Comparison of ENCODE assay signal across 11 mouse cellular contexts in genomic region chr12:75358714-75359113, GRCm38 (mm10). TPM values are rescaled to one million over a fixed set of nuclear protein-coding genes. Genes with fewer than 3 reads are reported as not detected.
DNase-seq lines count a peak whose midpoint lies in the region; ATAC-seq lines count a peak whose summit lies in the region.
"Had no signal": no experiment of that assay in that cellular context is flagged by ENCODE, and none has a peak within 500 bp of the region (broad histone marks: within the 10 kb centered on the region; RNA-seq: fewer than 3 reads in every experiment).

No protein-coding gene starts in this region.

- H3K4me2 ChIP-seq in hindbrain, embryonic 12.5 days (replicated peaks): no peak overlapping the region
- H3K4me2 ChIP-seq: embryonic facial prominence, embryonic 13.5 days had no signal

- 0 out of 2 replicates have a peak, but pooled peaks cover 3% of the 10 kb centered on the region for H3K36me3 ChIP-seq in heart, embryonic 10.5 days
- no peaks in the 10 kb centered on the region for H3K36me3 ChIP-seq in hindbrain, embryonic 12.5 days
- H3K36me3 ChIP-seq: embryonic facial prominence, embryonic 13.5 days had no signal

- no peak overlapping the region for H3K9ac ChIP-seq in hindbrain, embryonic 12.5 days
- H3K9ac ChIP-seq: embryonic facial prominence, embryonic 13.5 days had no signal

- no peak overlapping the region for H3K27ac ChIP-seq in heart, embryonic 10.5 days
- no peak overlapping the region for H3K27ac ChIP-seq in hindbrain, embryonic 12.5 days
- H3K27ac ChIP-seq: embryonic facial prominence, embryonic 13.5 days had no signal

- ATAC-seq in hindbrain, embryonic 12.5 days (ENCODE audit: low FRiP score): no peak

- WGBS in heart, embryonic 10.5 days: 85% methylated on average over 4 of the region's 4 CpGs
- 90% methylated on average over 4 of the region's 4 CpGs for WGBS in hindbrain, embryonic 12.5 days

- no peaks in the 10 kb centered on the region for H3K27me3 ChIP-seq in heart, embryonic 10.5 days (ENCODE audit: insufficient read depth, poor library complexity, severe bottlenecking)
- no peaks in the 10 kb centered on the region for H3K27me3 ChIP-seq in hindbrain, embryonic 12.5 days
- H3K27me3 ChIP-seq: embryonic facial prominence, embryonic 13.5 days had no signal

- H3K4me1 ChIP-seq in heart, embryonic 10.5 days: peaks cover 10% of the 10 kb centered on the region
- no peaks in the 10 kb centered on the region for H3K4me1 ChIP-seq in hindbrain, embryonic 12.5 days
- H3K4me1 ChIP-seq: embryonic facial prominence, embryonic 13.5 days had no signal

- peak; percentile 54 for DNase-seq in adrenal gland, adult 2 months
- no peak for DNase-seq in adrenal gland, postnatal 14 days
- DNase-seq in left cerebral cortex, adult 11 months (ENCODE audit: low spot score): peak; percentile 12
- no peak for DNase-seq in left cerebral cortex, adult 8-10 months (ENCODE audit: low spot score in 2 of 2)
- peak; percentile 7 for DNase-seq in heart, embryonic 10.5 days (ENCODE audit: low spot score)
- peak; percentile 44 for DNase-seq in lung, postnatal 25 days (ENCODE audit: low spot score)
- no peak for DNase-seq in embryo, embryonic 9.5 days (ENCODE audit: extremely low spot score)

- H3K4me3 ChIP-seq in heart, embryonic 10.5 days: no peak overlapping the region
- H3K4me3 ChIP-seq in hindbrain, embryonic 12.5 days: no peak overlapping the region
- H3K4me3 ChIP-seq: embryonic facial prominence, embryonic 13.5 days had no signal

- H3K9me3 ChIP-seq in heart, embryonic 10.5 days: no peaks in the 10 kb centered on the region
- H3K9me3 ChIP-seq in hindbrain, embryonic 12.5 days (replicated peaks): no peaks in the 10 kb centered on the region
- H3K9me3 ChIP-seq: embryonic facial prominence, embryonic 13.5 days had no signal

RNA-seq across cellular contexts. Expression of gene Rhoj, which starts 50.6 kb away (rescaled TPM):
- total RNA-seq in adrenal gland, adult 2 months (2021): 10 to 100 TPM; 13.8 to 20.3 TPM
- 17.6 and 21.5 TPM in 2 replicates for polyA plus RNA-seq in adrenal gland, adult 2 months (2012; rRNA removed)
- 23.1 and 26.7 TPM in 2 replicates for total RNA-seq in adrenal gland, postnatal 14 days (2021)
- total RNA-seq in left cerebral cortex, adult 8-10 months (2022): 1 to 10 TPM; 3.5 to 5.2 (median 4.0) TPM
- polyA plus RNA-seq in heart, embryonic 10.5 days (2016; fragmentation: Nextera tagmentation; extraction: Ambion mirVana): 26.0 and 29.0 TPM in 2 replicates
- polyA plus RNA-seq in hindbrain, embryonic 12.5 days (2016; fragmentation: Nextera tagmentation; extraction: Ambion mirVana): 44.0 and 47.3 TPM in 2 replicates

RNA-seq across cellular contexts. Expression of gene Gphb5, which starts 57.9 kb away (rescaled TPM):
- total RNA-seq in adrenal gland, adult 2 months (2021): not detected
- polyA plus RNA-seq in adrenal gland, adult 2 months (2012; rRNA removed): not detected in 2 replicates
- not detected in 2 replicates for total RNA-seq in adrenal gland, postnatal 14 days (2021)
- not detected for total RNA-seq in left cerebral cortex, adult 8-10 months (2022)
- not detected in 2 replicates for polyA plus RNA-seq in heart, embryonic 10.5 days (2016; fragmentation: Nextera tagmentation; extraction: Ambion mirVana)
- not detected in 2 replicates for polyA plus RNA-seq in hindbrain, embryonic 12.5 days (2016; fragmentation: Nextera tagmentation; extraction: Ambion mirVana)
- total RNA-seq: liver, adult 2 months had no signal
- polyA plus RNA-seq: embryonic facial prominence, embryonic 13.5 days; liver, adult 2 months; neural tube, embryonic 11.5 days had no signal

Comparison
In these comparisons a context has a peak if more than half of its experiments do, and no peak if none do; other contexts are left out.
1. DNase-seq: peak in adrenal gland, adult 2 months (single experiment), left cerebral cortex, adult 11 months (single experiment), heart, embryonic 10.5 days (single experiment) and lung, postnatal 25 days (single experiment); none in adrenal gland, postnatal 14 days (single experiment), left cerebral cortex, adult 8-10 months (0 of 2) and embryo, embryonic 9.5 days (single experiment).